Mouse (Mus musculus): ENCODE measurements at regions not wholly inside any gene's neighbourhood (a gene's known extent, or its start where the extent isn't known, plus 50 kb on each side); places are given as distances from the start of the nearest gene placed in this dataset.

GRCm38 (mm10) chr7:72906536-72906935 lies 468.8 kb upstream of the Rgma start:
- TF ChIP-seq CTCF (IDR thresholded peaks at IDR 0.05; ENCODE audit: borderline replicate concordance, extremely low read depth, insufficient read depth, insufficient read length) (no peak), POLR2A (IDR thresholded peaks at IDR 0.05; ENCODE audit: borderline replicate concordance, extremely low read depth, insufficient read depth, insufficient read length, poor library complexity, severe bottlenecking) (no peak)

All from brain, embryonic 14.5 days (tissue).